Mouse (Mus musculus): ENCODE results near the gene Zscan12.

The Zscan12 gene

GRCm38 (mm10) chr13:21401636-21402286 lies 39.1 kb downstream of the Zscan12 start:
- DNase-seq (ENCODE audit: extremely low read depth, insufficient read length, low spot score): no peak

- peak; percentile 81 for DNase-seq (ENCODE audit: extremely low read depth, insufficient read length, low spot score)
Measured at GRCm38 (mm10) chr13:21402287-21402846, 39.7 kb downstream of the Zscan12 start, which contains the start of gene Zkscan3. Gene Zkscan3, minus strand, starts transcription at chr13:21402755.

- DNase-seq (ENCODE audit: extremely low read depth, insufficient read length, low spot score): no peak
Measured at GRCm38 (mm10) chr13:21402848-21403247, 40.2 kb downstream of the Zscan12 start.

- DNase-seq (ENCODE audit: extremely low read depth, insufficient read length, low spot score): no peak
Measured at GRCm38 (mm10) chr13:21407341-21407740, 44.7 kb downstream of the Zscan12 start.

GRCm38 (mm10) chr13:21407969-21408804 lies 45.6 kb downstream of the Zscan12 start:
- peak; percentile 68 for DNase-seq (ENCODE audit: extremely low read depth, insufficient read length, low spot score)

- DNase-seq (ENCODE audit: extremely low read depth, insufficient read length, low spot score): no peak
Measured at GRCm38 (mm10) chr13:21408805-21409459, 46.3 kb downstream of the Zscan12 start.

GRCm38 (mm10) chr13:21414231-21415212 lies 51.9 kb downstream of the Zscan12 start:
- DNase-seq (ENCODE audit: extremely low read depth, insufficient read length, low spot score): no peak

GRCm38 (mm10) chr13:21415266-21415665 lies 52.6 kb downstream of the Zscan12 start:
- no peak for DNase-seq (ENCODE audit: extremely low read depth, insufficient read length, low spot score)

GRCm38 (mm10) chr13:21415750-21416149 lies 53.1 kb downstream of the Zscan12 start:
- no peak for DNase-seq (ENCODE audit: extremely low read depth, insufficient read length, low spot score)

- DNase-seq (ENCODE audit: extremely low read depth, insufficient read length, low spot score): peak; percentile 60
Measured at GRCm38 (mm10) chr13:21417298-21418010, 54.8 kb downstream of the Zscan12 start.

GRCm38 (mm10) chr13:21418865-21419264 lies 56.2 kb downstream of the Zscan12 start:
- no peak for DNase-seq (ENCODE audit: extremely low read depth, insufficient read length, low spot score)
